Mouse (Mus musculus) heart, adult 11 months (tissue): ENCODE measurements around the gene Emid1.

Source experiments
- DNase-seq: peaks from one replicate; pipeline ENCODE4 v3.0.0; 2022

Gene Emid1

GRCm38 (mm10) chr11:5151680-5152337 is at the start of gene Emid1:
TSS of gene Emid1 (minus strand) at chr11:5152257.
- no peak for DNase-seq

- DNase-seq: no peak
These were observed 47.8 kb upstream of the Emid1 start for GRCm38 (mm10) chr11:5199879-5200278.

DNA sequence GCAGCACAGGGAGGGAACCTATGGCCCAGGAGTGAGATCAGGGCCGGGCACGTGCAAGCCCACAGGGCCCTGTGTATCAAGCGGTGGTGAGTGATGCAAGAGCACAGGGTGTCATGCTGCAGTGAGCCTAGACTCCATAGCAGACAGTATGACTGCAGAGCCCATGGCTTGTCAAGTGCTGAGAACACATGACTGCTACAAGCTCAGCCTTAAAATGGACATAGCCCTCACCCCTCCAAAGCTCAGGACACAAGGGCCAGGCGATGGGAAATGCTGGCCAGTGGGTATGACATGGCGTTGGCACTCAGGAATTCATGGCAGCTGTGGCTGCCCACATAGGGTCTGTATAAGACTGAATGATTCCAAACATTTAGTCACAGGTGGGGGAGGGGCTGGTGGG is 45.0 kb upstream of the Emid1 start:
- peak; percentile 85 for DNase-seq

GRCm38 (mm10) chr11:5196583-5196982 is 44.5 kb upstream of the Emid1 start:
- DNase-seq: no peak

DNA sequence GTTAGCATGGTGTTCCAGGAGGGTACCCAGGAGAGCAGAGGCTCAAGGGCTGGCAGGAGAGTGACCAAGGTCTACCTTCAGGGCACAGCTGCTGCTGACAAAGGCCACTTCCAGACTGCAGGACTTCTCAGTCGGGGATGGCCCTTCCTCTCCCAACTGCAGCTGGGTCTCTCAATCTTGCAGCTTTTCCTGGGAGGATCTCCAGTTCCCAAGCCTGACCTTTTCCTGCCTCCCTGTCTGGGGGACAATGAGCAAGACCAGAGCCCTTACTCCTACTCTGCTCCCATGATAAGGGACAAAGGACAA is 41.5 kb upstream of the Emid1 start:
- no peak for DNase-seq

- DNase-seq: no peak
These were observed 41.0 kb upstream of the Emid1 start for GRCm38 (mm10) chr11:5192840-5193575.

DNA sequence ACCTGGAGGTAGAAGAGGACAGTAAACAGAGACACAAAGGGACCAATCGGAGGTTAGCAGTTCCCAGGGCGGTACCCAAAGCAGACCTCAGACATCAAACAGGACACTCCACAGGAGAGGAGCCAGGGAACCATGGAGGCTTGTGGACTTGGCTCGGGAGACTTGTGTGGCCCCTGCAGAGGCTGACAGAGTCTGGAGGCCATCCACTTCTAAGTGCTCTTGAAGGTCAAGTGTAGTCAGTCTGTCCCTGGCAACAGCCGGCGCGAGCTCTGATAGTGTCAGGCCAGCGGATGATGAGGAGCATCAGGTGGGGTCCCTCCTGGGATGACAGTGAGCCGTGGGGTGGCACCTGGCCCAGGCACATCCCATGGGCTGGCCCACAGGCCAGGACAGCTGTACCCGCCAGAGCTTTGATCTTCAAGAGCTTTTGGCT is 40.0 kb upstream of the Emid1 start:
- DNase-seq: peak; percentile 98

DNA sequence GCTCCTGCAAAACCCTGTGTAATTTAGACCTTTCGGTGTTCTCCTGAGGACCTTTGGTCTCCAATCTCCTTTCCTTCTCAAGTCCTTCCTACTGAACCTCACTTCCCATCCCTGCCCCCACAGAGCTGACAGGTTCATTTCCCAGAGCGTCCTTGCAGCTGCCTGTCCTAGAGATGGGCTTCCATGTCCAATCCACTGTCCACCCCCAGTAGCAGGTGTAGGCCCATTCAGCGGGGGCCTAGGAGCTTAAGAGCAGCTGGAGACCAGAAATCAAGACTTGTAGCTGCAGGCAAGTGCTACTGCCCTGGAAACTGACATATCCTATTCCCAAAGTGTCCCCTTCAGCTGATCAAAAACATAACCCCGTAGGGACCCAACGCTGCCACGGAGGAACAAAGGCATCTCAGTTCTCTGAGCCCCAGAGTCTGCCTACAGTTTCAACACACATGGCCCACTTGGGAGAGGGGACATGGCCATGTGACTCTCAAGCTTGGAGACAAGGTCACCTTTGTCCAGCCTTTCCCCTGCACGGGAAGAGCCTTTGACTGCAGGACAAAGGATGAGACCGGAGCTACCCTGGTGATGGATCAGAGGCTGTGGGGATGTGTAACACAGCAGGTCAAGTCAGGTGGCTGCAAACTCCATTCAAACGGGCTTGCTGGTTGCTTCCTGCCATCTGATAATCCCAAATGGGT is 37.3 kb upstream of the Emid1 start:
- peak; percentile 88 for DNase-seq

GRCm38 (mm10) chr11:5188170-5188569 is 36.1 kb upstream of the Emid1 start:
- DNase-seq: no peak

- no peak for DNase-seq
These were observed 32.8 kb upstream of the Emid1 start for GRCm38 (mm10) chr11:5184832-5185231.

GRCm38 (mm10) chr11:5184250-5184649 is 32.2 kb upstream of the Emid1 start:
- no peak for DNase-seq

DNA sequence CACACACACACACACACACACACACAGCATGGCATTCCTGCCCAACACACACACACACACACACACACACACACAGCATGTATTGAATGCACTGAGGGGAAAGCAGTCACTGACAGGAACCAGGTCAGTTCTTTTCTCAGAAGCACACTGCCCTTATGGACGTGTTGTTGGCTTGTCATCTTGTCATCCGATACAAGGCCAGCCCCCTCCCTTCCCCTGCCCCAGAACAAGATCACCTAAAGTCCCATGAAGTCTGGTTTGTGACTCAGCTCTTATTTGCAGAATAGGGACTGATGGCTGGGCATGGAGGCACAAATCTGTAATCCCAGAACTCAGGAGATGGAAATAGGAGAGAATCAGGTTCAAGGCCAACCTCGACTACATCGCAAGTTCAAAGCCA is 30.8 kb upstream of the Emid1 start:
- no peak for DNase-seq

GRCm38 (mm10) chr11:5181850-5182404 is 29.9 kb upstream of the Emid1 start:
- DNase-seq: peak; percentile 94

- DNase-seq: peak; percentile 88
These were observed 27.3 kb upstream of the Emid1 start for GRCm38 (mm10) chr11:5179391-5179790.

DNA sequence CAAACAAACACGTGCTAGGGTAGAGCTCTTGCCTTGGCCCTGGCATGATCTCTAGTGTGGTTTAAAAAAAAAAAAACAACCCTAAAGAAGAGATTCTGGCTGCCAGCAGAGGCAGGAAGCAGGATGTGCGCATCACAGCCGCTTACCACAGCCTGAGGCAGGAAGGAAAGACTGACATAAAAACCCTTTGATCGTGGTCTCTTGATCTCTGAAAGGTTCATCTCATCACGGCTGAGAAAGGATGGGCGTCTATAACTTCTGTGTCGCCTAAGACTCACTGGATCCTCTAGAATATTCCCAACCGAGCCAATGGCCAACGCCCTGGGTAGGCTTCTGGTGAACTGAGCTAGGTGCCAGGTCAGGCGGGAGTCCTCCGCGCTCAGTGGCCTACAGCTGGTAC is 25.1 kb upstream of the Emid1 start:
- DNase-seq: peak; percentile 86

GRCm38 (mm10) chr11:5176685-5177084 is 24.6 kb upstream of the Emid1 start:
- DNase-seq: no peak

DNA sequence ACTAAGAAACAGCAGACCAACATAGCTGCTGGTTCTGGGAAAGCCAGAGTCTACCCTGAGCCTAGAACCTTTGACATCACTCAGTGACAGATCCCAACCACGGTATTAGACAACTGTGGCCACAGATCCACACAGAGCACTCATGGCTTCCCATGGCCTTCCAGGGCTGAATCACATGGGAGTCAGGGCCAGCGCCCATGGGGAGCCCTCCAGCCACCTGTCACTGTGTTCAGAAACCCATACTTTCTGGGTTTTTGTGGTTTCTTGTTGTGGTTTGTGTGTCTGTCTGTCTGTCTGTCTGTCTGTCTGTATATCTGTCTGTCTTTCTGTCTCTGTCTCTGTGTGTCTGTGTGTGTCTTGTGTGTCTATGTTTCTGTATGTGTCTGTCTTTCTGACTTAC is 23.8 kb upstream of the Emid1 start:
- no peak for DNase-seq

DNA sequence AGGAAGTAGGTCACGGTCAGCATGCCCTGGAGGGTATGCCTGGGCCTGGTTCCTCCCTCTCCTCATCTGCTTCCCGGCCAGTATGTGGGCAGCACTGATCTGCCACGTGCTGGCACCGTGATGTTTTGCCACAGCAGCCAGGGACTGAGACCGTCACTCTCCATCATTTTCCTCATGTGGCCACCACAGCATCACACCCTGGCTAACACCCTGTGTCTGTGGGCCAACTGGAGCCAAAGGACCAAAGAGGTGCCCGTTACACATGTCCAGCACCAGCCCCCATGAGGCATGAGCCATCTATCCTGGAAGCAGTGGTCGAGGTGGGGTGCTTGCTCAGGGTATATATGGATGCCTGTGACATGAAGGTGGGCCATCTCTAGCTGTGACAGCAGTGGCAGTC is 23.1 kb upstream of the Emid1 start:
- peak; percentile 79 for DNase-seq

DNA sequence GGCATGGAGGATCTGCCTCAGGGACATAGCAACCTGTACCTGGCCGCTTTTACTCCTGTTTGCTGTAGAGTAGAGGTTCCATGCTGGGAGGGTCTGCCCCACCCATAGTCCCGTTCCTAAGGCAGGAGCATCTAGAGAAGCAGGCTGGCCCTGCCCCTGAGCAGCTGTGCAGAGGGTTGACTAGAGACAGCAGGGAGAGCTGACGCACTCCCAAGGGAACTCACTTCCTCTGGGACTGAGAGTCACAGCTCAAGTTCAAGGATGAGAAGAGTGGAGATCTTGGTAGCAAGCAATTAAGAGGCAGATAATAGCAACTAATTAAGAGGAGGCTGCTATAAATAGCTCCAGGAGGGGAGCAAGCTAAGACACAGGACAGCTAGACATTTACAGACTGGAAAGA is 20.8 kb upstream of the Emid1 start:
- peak; percentile 91 for DNase-seq

GRCm38 (mm10) chr11:5167311-5167710 is 15.3 kb upstream of the Emid1 start:
- DNase-seq: no peak

GRCm38 (mm10) chr11:5165471-5165916 is 13.4 kb upstream of the Emid1 start:
- DNase-seq: peak; percentile 98

GRCm38 (mm10) chr11:5164310-5164709 is 12.3 kb upstream of the Emid1 start:
- DNase-seq: peak; percentile 84

- DNase-seq: no peak
These were observed 11.4 kb upstream of the Emid1 start for GRCm38 (mm10) chr11:5163421-5163820.
